Mouse (Mus musculus) brown adipose tissue, adult 24 weeks (tissue): ENCODE measurements at regions not wholly inside any gene's neighbourhood (a gene's known extent, or its start where the extent isn't known, plus 50 kb on each side); places are given as distances from the start of the nearest gene placed in this dataset.

Source experiments
- H3K27ac ChIP-seq: fragments of 200-500 bp; replicated peaks from 2 replicates; pipeline ENCODE4 v1.5.1; 2012; ENCODE audit warnings: low read depth, mild to moderate bottlenecking, low read length
- H3K4me1 ChIP-seq: fragments of 200-500 bp; 2 replicates; pipeline ENCODE4 v1.6.1; 2012; ENCODE audit warnings: low read length, mixed read lengths; ENCODE audit not compliant: control insufficient read depth, insufficient read depth, insufficient read length
- H3K4me3 ChIP-seq: fragments of 200-500 bp; 2 replicates; pipeline ENCODE4 v1.5.1; 2012; ENCODE audit warnings: low read depth, mild to moderate bottlenecking, low read length, moderate library complexity; ENCODE audit not compliant: insufficient read depth

DNA sequence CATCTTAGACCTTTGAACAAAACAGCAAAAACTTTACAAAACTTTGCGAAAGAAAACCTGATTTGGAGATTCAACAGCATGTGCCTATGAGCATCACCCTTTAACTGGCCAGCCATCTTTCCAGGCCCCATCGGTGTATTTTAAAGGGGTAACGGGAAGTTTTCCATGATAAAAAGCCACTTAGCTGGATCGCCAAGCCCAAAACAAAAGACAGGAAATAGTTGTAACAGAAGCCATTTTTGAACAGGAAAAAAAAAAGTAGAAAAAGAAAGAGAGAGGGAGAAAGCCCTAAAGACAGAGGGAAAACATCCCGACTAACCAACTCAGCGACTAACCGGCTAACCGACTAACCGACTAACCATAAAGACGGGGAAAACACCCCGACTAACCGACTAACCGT, 140.5 kb downstream of the Setd4 start:
- H3K4me3 ChIP-seq, result no peak overlapping the region
- no peaks in the 10 kb centered on the region for H3K4me1 ChIP-seq
- no peak overlapping the region for H3K27ac ChIP-seq

GRCm38 (mm10) chr16:93462286-93462610, 141.6 kb downstream of the Setd4 start:
- Histone ChIP-seq H3K4me3 (no peak overlapping the region), H3K27ac (no peak overlapping the region), H3K4me1 (no peaks in the 10 kb centered on the region)

GRCm38 (mm10) chr16:93461406-93462285, 142.2 kb downstream of the Setd4 start:
- H3K4me1 ChIP-seq, result no peaks in the 10 kb centered on the region
- no peak overlapping the region for H3K27ac ChIP-seq
- no peak overlapping the region for H3K4me3 ChIP-seq

GRCm38 (mm10) chr16:93459497-93460240, 144.2 kb downstream of the Setd4 start:
- no peak overlapping the region for H3K4me3 ChIP-seq
- no peaks in the 10 kb centered on the region for H3K4me1 ChIP-seq
- H3K27ac ChIP-seq, result no peak overlapping the region

GRCm38 (mm10) chr16:93458598-93459496, 145.0 kb downstream of the Setd4 start:
- H3K4me1 ChIP-seq, result no peaks in the 10 kb centered on the region
- H3K4me3 ChIP-seq, result no peak overlapping the region
- no peak overlapping the region for H3K27ac ChIP-seq

DNA sequence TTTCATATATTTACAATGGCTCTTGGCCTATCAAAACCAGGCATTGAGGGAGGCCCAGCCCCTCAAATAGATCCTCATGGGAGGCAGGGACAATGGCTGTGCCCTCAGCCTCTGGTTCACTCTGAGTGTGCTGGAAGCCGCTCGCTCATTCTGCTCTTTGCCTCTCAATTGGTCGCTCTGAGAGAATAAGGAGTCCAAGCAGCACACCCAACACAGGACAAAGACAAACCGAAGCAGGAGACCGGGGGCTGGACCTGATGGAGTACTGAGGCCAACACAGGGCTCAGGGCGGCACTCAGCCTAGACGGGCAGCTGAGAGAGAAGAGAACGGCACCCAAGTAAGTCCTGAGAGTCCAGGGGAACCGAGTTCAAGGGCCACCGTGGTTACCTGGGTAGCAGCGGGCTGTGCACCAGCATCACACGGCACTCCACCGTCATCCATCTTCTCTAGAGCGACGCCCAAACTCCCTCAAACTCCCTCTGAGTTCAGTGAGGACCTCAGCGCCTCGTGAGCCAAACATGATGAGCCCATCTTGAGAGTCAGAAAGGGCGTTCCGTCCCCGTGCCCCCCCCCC, 145.8 kb downstream of the Setd4 start:
- H3K27ac ChIP-seq, result no peak overlapping the region
- no peaks in the 10 kb centered on the region for H3K4me1 ChIP-seq
- no peak overlapping the region for H3K4me3 ChIP-seq

DNA sequence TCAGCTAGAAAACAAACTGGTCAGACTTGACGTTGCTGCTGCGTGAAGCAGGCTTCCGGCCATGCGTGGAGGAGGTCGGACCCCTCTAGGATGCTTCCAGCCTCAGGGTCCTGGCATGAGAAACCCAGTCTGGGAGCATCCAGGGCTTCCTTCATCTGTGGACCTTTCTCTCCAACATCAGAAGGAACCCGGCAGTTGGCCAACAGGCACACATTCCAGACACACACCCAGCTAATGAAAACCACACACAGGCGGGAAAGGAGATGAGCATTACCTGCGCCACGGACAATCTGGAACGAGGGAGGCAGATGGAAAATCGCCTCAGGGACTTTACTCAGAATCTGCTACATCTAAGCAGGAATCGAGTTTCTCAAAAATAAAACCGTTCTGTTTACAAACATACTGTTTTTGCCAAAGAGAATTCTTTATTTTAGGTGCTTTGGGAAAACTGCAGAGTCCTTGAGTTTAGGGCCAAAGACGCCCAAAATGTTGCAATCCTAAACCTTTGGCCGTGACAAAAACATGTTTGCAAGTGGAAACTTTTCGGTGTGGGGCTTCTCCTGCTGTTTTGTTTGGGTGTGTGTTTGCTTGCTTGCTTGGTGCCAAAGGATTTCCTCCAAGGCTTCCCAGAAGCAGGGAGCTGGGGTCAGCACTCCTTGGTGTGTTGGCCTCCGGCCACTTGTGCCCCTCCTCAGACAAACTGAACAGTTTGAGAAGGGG, 147.0 kb downstream of the Setd4 start:
- H3K27ac ChIP-seq, result no peak overlapping the region
- no peaks in the 10 kb centered on the region for H3K4me1 ChIP-seq
- H3K4me3 ChIP-seq, result no peak overlapping the region

DNA sequence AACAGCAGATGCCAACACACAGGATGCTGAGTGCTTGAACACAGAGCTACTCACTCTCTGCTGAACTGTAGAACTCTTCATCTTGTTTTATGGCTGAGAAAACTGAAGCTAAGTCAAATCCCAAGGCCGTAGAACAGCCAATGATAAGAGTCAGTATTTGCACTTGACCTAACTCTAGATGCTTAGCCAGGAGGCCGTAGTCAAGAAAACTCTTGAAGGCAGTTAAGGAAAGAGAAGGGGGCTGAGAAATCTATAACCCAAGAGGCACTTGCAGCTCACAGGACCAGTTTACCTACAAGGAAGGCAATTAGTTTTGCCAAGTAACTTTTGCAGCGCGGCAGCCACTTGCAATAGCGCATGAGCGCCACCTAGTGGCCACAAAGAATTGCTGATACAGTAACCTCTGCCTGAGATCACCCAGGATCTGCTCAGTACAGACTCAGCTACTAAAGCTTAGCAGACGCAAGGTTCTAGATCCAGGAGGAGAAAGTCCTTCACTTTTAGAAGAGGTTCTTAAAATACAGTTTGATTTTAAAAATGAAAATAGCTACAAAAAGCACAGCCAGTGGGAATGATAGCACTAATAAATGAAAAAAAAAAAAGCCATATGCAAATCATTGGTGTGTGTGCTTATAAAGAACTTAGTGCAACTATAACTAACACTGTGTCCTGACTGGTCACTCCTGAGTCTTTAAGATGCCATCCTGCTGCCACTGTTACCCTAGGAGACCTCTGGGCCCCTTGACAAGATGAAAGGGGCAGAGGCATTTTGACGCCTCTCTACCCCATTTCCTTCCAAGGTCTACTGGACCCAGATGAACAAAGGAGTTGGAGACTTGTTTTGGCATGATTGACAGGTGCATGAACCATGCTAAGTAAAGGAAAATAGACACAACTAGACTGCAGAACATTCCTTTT, 149.5 kb downstream of the Setd4 start:
- Histone ChIP-seq H3K4me1 (no peaks in the 10 kb centered on the region), H3K4me3 (no peak overlapping the region), H3K27ac (no peak overlapping the region)

GRCm38 (mm10) chr16:93453056-93453455, 150.8 kb downstream of the Setd4 start:
- Histone ChIP-seq H3K4me3 (no peak overlapping the region), H3K27ac (no peak overlapping the region), H3K4me1 (no peaks in the 10 kb centered on the region)

GRCm38 (mm10) chr16:93450896-93451295, 153.0 kb downstream of the Setd4 start:
- H3K4me3 ChIP-seq, result no peak overlapping the region
- no peak overlapping the region for H3K27ac ChIP-seq
- no peaks in the 10 kb centered on the region for H3K4me1 ChIP-seq

- Histone ChIP-seq H3K4me1 (no peaks in the 10 kb centered on the region), H3K27ac (no peak overlapping the region), H3K4me3 (no peak overlapping the region)
Observed at GRCm38 (mm10) chr16:93449925-93450324, 153.9 kb downstream of the Setd4 start.

DNA sequence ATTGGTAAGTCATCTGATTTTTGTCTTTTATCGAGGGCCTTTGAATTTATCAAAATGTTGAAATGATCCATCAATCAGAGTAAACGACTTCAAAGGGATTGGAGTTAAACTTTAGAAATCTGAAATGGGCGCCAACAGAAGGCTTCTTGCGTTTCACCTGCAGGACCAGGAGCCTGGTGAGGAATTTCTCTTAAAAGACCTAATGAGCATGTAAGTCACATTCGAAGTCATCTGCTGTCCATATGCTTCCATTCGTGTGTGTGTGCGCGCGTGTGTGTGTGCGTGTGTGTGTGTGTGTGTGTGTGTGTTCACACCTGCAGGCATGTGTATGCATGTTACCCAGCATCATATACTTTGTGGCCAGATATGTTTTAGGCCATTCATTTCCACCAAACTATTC, 155.7 kb downstream of the Setd4 start:
- no peak overlapping the region for H3K4me3 ChIP-seq
- no peaks in the 10 kb centered on the region for H3K4me1 ChIP-seq
- H3K27ac ChIP-seq, result no peak overlapping the region

- Histone ChIP-seq H3K4me1 (no peaks in the 10 kb centered on the region), H3K4me3 (no peak overlapping the region), H3K27ac (no peak overlapping the region)
Observed at GRCm38 (mm10) chr16:93446970-93447369, 156.9 kb downstream of the Setd4 start.
